ENCODE assay signal across 18 mouse cellular contexts in genomic region chr19:57823446-57823845, GRCm38 (mm10).
"Had no signal": no experiment of that assay in that cellular context is flagged by ENCODE, and none has a peak within 500 bp of the region (broad histone marks: within the 10 kb centered on the region; RNA-seq: fewer than 3 reads in every experiment).

No protein-coding gene starts in this region.

- H3K4me1 ChIP-seq: limb, embryonic 13.5 days; liver, embryonic 13.5 days; neural tube, embryonic 12.5 days; neural tube, embryonic 15.5 days had no signal

- H3K27ac ChIP-seq: limb, embryonic 13.5 days; liver, embryonic 13.5 days; neural tube, embryonic 12.5 days; neural tube, embryonic 15.5 days had no signal

- H3K27me3 ChIP-seq: limb, embryonic 13.5 days; liver, embryonic 13.5 days; neural tube, embryonic 12.5 days; neural tube, embryonic 15.5 days had no signal

- H3K9ac ChIP-seq: limb, embryonic 13.5 days; liver, embryonic 13.5 days; neural tube, embryonic 12.5 days; neural tube, embryonic 15.5 days had no signal

- H3K36me3 ChIP-seq: liver, embryonic 13.5 days; neural tube, embryonic 12.5 days; neural tube, embryonic 15.5 days had no signal

- DNase-seq: kidney, adult 2 months; kidney, postnatal 14 days; kidney, postnatal 4 days; left cerebral cortex, postnatal 4 days; liver, embryonic 13.5 days; lung, adult 2 months; lung, postnatal 14 days; lung, postnatal 4 days; midbrain, embryonic 14.5 days; retina, postnatal 1 day; right cerebral cortex, postnatal 25 days; spleen, adult 18-20 months; thymus, adult 18-20 months; thymus, postnatal 36 days had no signal

- H3K4me2 ChIP-seq: limb, embryonic 13.5 days; liver, embryonic 13.5 days; midbrain, embryonic 11.5 days; neural tube, embryonic 12.5 days; neural tube, embryonic 15.5 days had no signal

- H3K9me3 ChIP-seq: liver, embryonic 13.5 days; neural tube, embryonic 12.5 days; neural tube, embryonic 15.5 days had no signal

- H3K4me3 ChIP-seq: limb, embryonic 13.5 days; liver, embryonic 13.5 days; neural tube, embryonic 12.5 days; neural tube, embryonic 15.5 days had no signal
